Mouse (Mus musculus): ENCODE measurements at regions not wholly inside any gene's neighbourhood (a gene's known extent, or its start where the extent isn't known, plus 50 kb on each side); places are given as distances from the start of the nearest gene placed in this dataset.

DNA sequence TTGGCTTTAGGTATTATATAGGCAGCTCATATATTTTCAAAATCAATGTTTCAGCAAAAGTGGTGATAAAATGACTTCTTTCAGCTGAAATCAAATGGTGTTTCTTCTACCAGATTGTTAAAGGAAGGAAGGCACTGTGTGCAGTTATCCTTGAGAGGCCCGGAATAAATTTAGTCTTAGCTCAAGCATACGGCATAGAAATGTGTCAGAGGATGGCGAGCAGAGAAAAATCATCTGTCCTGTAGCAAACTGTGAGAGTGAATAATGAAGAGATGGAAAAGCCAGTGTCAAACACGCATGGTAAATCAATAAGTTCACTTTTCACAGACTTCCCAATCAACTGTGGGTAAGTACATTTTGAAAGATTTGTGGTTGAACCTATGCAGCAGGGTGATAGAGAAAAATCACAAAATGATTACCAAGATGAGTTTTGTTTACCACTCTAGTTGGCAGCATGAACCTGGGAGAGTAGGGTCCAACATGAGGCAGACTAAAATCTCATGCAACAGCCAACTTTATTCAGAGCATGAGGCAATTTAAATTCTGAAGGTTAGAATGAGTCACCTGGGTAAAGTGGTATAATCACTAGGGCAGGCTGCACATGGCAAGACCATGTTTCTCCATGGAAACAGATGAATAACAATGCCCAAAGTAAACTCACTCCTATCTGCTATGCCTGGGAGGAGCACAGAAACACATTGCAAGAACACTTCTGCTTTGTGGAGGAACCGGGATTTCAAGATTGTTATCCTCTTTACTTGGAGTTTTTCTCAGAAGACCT lies 55.7 kb downstream of the AI429214 start:
- Histone ChIP-seq H3K9me3 (ENCODE audit: control insufficient read depth, low read length) (no peaks in the 10 kb centered on the region), H3K9ac (replicated peaks) (no peak overlapping the region), H3K4me1 (replicated peaks; ENCODE audit: control insufficient read depth in 2 of 2, insufficient read depth in 2 of 2, low read length in 1 of 2) (no peaks in the 10 kb centered on the region), H3K4me3 (ENCODE audit: insufficient read depth in 1 of 2, low read depth in 2 of 2, low read length in 2 of 2) (no peak overlapping the region), H3K36me3 (replicated peaks; ENCODE audit: control insufficient read depth, insufficient read depth, low read depth) (no peaks in the 10 kb centered on the region), H3K27ac (no peak overlapping the region), H3K4me2 (ENCODE audit: low read depth) (no peak overlapping the region), H3K27me3 (ENCODE audit: control insufficient read depth, insufficient read depth, low read length) (no peaks in the 10 kb centered on the region)
- no peak for DNase-seq (ENCODE audit: low read depth in 3 of 3, low spot score in 3 of 3)
- WGBS (ENCODE audit: insufficient replicate concordance): 57% methylated on average over 5 of the region's 5 CpGs
- no peak for ATAC-seq (ENCODE audit: insufficient read depth)
- TF ChIP-seq EP300 (IDR thresholded peaks at IDR 0.05; ENCODE audit: low read depth): no peak
- TF ChIP-seq CTCF (IDR thresholded peaks at IDR 0.05; ENCODE audit: low read depth): no peak

DNA sequence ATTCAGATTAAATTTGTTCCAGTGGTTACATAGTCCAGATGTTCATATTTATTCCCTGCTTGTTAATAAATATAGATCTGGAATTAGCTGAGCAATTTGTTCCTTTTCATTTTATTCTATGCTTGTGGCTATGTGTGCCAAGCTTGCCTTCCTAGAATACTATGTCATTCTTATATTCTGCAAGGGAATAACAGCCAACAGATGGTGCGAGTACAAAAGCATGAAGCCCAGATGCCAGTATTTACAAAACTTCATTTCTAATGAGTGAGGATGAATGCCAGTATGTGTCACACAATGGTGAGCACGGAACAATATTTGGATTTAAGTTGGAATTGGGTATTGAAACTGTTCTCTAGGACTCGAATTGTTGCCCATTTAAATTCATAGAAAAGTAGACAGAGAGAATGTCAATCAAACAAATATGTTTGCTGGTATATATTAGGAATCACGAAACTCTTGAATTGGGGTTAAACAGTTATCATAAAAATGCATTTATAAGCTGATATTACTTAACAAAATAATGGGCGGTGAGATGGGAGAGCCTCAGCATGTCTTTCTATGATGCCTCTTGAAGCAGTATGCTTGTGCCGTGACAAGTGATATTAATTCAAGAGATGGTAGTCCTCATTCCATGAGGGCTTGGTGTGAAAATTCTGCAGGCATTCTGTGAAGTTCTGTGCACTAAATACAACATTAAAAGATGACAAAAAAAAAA lies 56.7 kb downstream of the AI429214 start:
- Histone ChIP-seq H3K4me1 (replicated peaks; ENCODE audit: control insufficient read depth in 2 of 2, insufficient read depth in 2 of 2, low read length in 1 of 2) (no peaks in the 10 kb centered on the region), H3K36me3 (replicated peaks; ENCODE audit: control insufficient read depth, insufficient read depth, low read depth) (no peaks in the 10 kb centered on the region), H3K9me3 (ENCODE audit: control insufficient read depth, low read length) (no peaks in the 10 kb centered on the region), H3K4me3 (ENCODE audit: insufficient read depth in 1 of 2, low read depth in 2 of 2, low read length in 2 of 2) (no peak overlapping the region), H3K9ac (replicated peaks) (no peak overlapping the region), H3K27ac (no peak overlapping the region), H3K4me2 (ENCODE audit: low read depth) (no peak overlapping the region), H3K27me3 (ENCODE audit: control insufficient read depth, insufficient read depth, low read length) (no peaks in the 10 kb centered on the region)
- 55% methylated on average over 6 of the region's 6 CpGs for WGBS (ENCODE audit: insufficient replicate concordance)
- TF ChIP-seq CTCF (IDR thresholded peaks at IDR 0.05; ENCODE audit: low read depth): no peak
- TF ChIP-seq EP300 (IDR thresholded peaks at IDR 0.05; ENCODE audit: low read depth): no peak
- DNase-seq (ENCODE audit: low read depth in 3 of 3, low spot score in 3 of 3): no peak
- ATAC-seq (ENCODE audit: insufficient read depth): no peak

DNA sequence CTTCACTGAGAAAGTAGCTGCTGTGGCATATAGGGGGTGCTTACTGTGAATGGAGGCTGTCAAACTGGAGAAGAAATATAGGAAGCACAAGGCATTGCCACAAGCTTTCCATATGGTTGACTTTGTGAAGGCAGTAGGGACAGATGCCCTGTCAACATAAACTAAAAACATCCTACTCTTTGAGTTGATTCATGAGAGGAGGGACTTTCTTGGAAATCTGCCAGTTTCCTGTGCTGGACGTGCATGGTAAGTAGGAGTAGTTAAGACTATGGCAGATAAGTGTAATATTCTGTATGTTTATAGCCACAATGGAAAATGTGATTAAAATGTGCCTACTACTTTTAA lies 57.3 kb downstream of the AI429214 start:
- Histone ChIP-seq H3K9ac (replicated peaks) (no peak overlapping the region), H3K4me3 (ENCODE audit: insufficient read depth in 1 of 2, low read depth in 2 of 2, low read length in 2 of 2) (no peak overlapping the region), H3K9me3 (ENCODE audit: control insufficient read depth, low read length) (no peaks in the 10 kb centered on the region), H3K27ac (no peak overlapping the region), H3K4me2 (ENCODE audit: low read depth) (no peak overlapping the region), H3K27me3 (ENCODE audit: control insufficient read depth, insufficient read depth, low read length) (no peaks in the 10 kb centered on the region), H3K36me3 (replicated peaks; ENCODE audit: control insufficient read depth, insufficient read depth, low read depth) (no peaks in the 10 kb centered on the region), H3K4me1 (replicated peaks; ENCODE audit: control insufficient read depth in 2 of 2, insufficient read depth in 2 of 2, low read length in 1 of 2) (no peaks in the 10 kb centered on the region)
- TF ChIP-seq CTCF (IDR thresholded peaks at IDR 0.05; ENCODE audit: low read depth) (no peak), EP300 (IDR thresholded peaks at IDR 0.05; ENCODE audit: low read depth) (no peak)
- no peak for DNase-seq (ENCODE audit: low read depth in 3 of 3, low spot score in 3 of 3)
- WGBS (ENCODE audit: insufficient replicate concordance): 28% methylated on average over 1 of the region's 1 CpGs
- no peak for ATAC-seq (ENCODE audit: insufficient read depth)

DNA sequence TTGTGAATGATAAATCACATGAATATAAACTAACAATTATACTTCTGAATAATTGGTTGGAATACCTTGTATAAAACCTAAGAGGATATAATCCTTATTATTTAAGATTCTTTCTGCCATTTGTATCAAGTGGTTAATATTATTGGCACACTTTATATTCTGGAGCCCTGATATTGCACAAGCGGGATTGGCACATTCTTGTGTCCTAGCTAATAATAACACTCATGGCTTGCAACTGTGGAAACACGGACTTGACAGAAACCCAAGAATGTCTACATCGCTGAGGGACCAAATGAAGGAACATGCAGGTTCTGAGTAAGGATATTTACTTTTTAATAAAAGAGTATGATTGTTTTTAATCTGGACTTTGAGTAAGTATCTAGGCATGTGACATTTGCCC lies 63.0 kb downstream of the AI429214 start:
- WGBS (ENCODE audit: insufficient replicate concordance): 64% methylated on average over 3 of the region's 3 CpGs
- TF ChIP-seq EP300 (IDR thresholded peaks at IDR 0.05; ENCODE audit: low read depth): no peak
- TF ChIP-seq CTCF (IDR thresholded peaks at IDR 0.05; ENCODE audit: low read depth): no peak
- H3K27ac ChIP-seq: no peak overlapping the region

DNA sequence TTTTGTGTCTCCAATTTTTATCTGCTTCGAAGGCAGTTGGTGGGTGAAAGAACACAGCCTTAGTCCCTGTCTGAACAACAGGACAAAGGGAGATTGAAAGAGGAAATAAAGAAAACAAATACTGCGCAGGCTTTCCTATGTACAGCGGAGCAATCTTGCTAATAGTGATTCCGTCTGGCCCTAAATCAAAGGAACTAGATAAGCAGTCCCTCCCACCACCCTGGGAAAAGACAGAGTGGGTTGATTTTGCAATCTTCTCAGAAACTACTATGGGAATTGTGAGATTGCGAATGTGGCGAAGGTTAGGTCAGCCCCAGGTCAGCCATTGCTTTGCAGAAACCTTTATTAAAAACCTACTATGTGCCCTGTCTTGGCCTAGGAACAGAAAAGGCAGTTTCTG lies 65.0 kb downstream of the AI429214 start:
- no peak overlapping the region for H3K4me3 ChIP-seq (ENCODE audit: insufficient read depth in 1 of 2, low read depth in 2 of 2, low read length in 2 of 2)
- H3K27me3 ChIP-seq (ENCODE audit: control insufficient read depth, insufficient read depth, low read length): no peaks in the 10 kb centered on the region
- WGBS (ENCODE audit: insufficient replicate concordance): 58% methylated on average over 6 of the region's 6 CpGs
- no peak for ATAC-seq (ENCODE audit: insufficient read depth)
- no peak overlapping the region for H3K27ac ChIP-seq
- H3K9me3 ChIP-seq (ENCODE audit: control insufficient read depth, low read length): no peaks in the 10 kb centered on the region
- no peak for DNase-seq (ENCODE audit: low read depth in 3 of 3, low spot score in 3 of 3)
- H3K9ac ChIP-seq (replicated peaks): no peak overlapping the region
- H3K36me3 ChIP-seq (replicated peaks; ENCODE audit: control insufficient read depth, insufficient read depth, low read depth): no peaks in the 10 kb centered on the region
- no peak for TF ChIP-seq EP300 (IDR thresholded peaks at IDR 0.05; ENCODE audit: low read depth)
- no peak for TF ChIP-seq CTCF (IDR thresholded peaks at IDR 0.05; ENCODE audit: low read depth)
- H3K4me2 ChIP-seq (ENCODE audit: low read depth): no peak overlapping the region
- H3K4me1 ChIP-seq (replicated peaks; ENCODE audit: control insufficient read depth in 2 of 2, insufficient read depth in 2 of 2, low read length in 1 of 2): no peaks in the 10 kb centered on the region

More for the DNA sequence above, 63.0 kb downstream of the AI429214 start:
- H3K9ac ChIP-seq (replicated peaks): no peak overlapping the region
- H3K9me3 ChIP-seq (ENCODE audit: control insufficient read depth, low read length): no peaks in the 10 kb centered on the region
- H3K4me2 ChIP-seq (ENCODE audit: low read depth): no peak overlapping the region
- H3K4me1 ChIP-seq (replicated peaks; ENCODE audit: control insufficient read depth in 2 of 2, insufficient read depth in 2 of 2, low read length in 1 of 2): no peaks in the 10 kb centered on the region
- no peak for ATAC-seq (ENCODE audit: insufficient read depth)
- H3K4me3 ChIP-seq (ENCODE audit: insufficient read depth in 1 of 2, low read depth in 2 of 2, low read length in 2 of 2): no peak overlapping the region
- DNase-seq (ENCODE audit: low read depth in 3 of 3, low spot score in 3 of 3): no peak
- H3K36me3 ChIP-seq (replicated peaks; ENCODE audit: control insufficient read depth, insufficient read depth, low read depth): no peaks in the 10 kb centered on the region
- H3K27me3 ChIP-seq (ENCODE audit: control insufficient read depth, insufficient read depth, low read length): no peaks in the 10 kb centered on the region
